Mouse (Mus musculus) T-helper 2 cell (primary cell): Measurements from ENCODE around the gene Scamp2.

Source experiments
- in situ Hi-C: fragments of 300-600 bp; cut with MboI, MseI; formaldehyde crosslinking; loops from one replicate; pipeline ENCODE4 v1.15.1; 2025; ENCODE audit warnings: high pct_unique_total_duplicates

Gene Scamp2

DNA sequence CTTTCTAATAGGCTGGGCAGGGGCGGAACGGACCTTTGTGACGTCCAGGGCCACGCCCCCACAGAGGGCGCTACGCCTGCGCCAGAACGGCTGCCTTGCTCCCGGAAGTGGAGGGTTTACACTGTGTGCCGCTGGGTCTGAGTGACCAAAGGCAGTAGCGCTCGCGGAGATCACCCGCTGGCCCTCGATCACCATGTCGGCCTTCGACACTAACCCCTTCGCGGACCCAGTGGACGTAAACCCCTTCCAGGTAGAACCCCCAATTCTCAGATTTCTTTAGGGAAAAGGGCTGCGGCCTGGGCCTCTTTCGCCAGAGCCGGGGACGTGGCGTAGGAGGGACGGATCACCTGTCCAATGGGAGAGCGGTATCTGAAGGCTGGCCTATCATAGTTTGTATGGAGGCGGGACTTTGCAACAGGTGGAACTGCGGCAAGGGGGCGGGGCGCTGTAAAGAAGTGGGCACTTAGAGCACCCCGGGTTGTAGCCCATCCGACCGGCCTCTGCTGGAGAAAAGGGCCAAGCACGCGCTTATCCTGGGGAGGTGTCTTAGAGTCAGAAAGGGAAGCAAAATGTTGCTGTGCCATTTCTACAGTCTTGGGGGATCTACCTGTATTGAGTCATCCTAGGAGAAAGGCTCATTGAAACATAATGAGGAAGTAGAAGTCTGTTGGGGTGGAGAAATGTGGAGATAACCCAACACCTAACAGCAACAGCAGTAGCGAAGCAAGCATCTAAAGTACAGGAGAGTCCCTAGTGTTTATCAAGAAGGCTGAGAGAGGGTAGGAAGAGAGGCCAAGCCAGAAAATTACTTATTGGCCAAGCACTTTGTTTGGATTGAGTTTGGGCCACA lies at the start of gene Scamp2:
TSS of gene Scamp2 (plus strand) at position 83 of the 850 bp plus-strand sequence.
- in situ Hi-C loops, result no loop called here

DNA sequence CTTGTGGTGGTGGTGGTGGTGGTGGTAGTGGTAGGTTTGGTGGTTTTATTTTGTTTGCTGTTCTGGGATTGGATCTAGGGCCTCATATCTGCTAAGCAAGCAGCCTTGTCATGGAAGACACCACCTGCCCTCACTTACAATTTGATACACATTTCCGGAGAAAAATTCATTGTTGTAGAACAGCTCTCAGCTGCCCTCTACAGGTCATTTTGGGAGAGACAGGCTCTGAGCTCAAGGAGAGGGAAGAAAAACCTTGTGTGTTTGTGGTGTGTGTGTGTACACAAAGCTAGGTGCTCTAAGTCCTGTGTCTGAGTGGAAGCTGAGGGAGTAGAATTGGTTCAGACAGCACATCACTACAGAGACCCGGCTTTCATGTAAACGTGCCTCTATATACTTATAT lies 43.6 kb upstream of the Scamp2 start:
- in situ Hi-C loops, result no loop called here

DNA sequence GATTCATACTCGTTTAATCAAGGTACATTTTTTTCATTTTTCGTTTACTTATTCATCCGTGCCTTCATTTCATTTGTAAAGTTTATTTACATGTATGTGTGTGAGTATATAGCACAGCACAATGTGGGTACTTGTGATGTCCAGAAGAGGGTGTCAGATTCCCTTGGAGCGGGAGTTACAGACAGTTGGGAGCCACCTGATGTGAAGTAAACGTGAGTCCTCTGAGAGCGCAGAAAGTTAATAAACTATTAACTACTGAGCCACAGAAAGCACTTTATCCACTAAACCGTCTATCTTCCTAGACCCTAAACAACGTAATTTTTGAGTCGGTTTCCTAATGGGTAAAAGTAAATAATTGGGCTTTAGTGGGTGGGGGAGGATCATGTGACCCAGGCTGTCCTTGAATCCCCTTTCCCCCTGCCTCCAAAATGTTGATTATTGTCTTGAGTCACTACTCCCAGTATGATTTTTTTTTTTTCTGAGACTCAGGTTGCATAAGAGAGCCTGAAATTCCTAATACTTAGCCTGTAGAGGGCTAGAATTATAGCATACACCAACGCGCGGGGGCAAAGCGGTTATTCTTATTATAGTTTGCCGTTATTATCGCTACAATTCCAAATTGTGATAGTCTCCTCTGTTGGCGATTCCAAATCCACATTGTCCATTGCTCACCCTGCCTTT lies 40.2 kb upstream of the Scamp2 start:
- in situ Hi-C loops, result no loop called here

DNA sequence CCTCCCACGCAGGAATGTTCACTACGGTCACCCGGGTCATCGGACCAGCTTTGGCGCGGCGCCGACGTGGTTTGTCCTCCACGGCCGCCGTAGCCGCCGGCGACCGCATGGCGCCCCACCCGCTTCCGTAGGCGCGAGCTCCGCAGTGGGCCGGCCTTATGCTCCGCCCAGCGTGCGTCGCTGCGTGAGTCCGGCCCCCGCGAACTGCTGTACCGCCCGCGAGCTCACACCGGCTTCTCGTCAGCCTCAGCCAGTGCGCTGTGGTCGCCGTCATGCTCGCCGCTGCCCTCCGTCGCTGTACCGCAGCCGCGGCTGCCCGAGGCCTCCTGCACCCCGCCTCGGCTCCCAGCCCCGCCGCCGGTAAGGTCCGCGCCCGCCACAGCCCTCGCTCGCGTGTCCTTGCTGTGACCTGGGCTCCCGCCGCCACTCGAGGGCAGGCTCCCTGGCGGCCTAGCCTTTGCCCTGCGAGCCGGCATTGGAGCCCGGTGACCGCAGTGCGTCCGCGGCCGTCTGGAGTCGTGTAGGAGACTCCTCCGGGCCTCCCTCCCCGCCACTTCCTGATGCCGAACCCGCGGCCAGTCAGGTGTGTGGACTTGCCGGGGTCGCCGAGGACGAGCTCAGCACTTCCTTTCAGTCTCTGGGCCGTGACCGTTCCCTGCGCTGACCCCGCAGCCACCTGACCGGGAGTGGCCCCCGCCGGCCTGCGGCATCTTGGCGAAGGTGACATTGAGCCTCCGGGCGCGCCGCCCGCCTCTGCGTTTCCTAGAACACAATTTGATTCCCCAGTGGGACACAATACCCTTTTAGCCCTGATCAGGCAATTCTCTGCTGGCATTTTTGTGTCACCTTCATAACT lies 39.5 kb upstream of the Scamp2 start, which contains the start of gene Cox5a:
TSS of gene Cox5a (plus strand) at position 219 of the 856 bp plus-strand sequence.
- in situ Hi-C loops, result no loop called here

DNA sequence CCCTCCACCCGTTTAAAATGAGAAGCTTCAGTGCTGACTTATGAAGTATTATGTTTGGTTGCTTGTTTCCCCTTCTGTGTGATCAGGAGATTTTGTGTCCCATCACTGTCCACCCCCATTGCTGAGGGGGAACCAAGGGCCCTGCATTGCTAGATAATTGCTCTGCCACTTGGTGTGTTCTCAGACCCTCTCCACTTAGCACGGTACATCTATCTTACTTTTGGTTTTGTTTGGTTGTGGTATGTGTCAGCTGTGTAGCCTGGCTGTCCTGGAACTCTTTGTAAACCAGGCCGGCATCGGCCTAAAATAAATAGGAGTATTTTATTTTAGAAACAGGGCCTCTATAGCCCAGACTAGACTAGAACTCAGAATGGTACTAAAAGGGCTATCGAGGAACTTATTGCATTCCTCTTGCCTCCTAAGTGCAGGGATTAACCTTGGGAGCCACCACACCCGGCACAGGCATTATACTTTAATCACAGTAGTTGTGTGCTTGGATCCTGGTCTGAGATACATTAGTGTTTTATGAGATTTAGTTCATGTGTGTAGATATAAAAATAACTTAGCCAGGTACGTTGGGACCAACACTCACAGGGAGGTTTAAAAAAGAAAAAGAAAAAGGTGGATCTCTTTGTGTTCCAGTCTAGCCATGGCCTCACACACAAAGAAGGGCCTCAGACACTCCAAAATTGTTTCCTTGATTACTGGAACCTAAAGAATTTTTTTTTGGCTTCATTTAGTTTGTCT lies 38.5 kb upstream of the Scamp2 start:
- in situ Hi-C loops, result no loop called here

DNA sequence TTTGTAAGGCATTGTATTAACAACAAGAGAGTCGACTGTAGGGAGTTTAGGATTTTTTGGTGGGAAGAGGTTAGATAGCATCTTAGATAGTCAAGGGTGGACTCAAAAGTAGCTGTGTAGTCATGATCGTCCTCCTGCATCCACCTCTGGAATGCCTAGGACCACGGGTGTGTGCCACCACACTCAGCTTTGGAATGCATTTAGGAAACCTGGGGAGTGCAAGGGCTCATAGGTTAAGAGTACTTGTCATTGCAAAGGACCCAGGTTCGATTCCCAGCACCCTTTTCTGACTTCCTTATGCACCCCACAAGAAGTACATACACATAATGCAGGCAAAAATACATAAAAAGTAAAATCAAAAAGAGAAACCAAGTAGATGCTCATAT lies 37.9 kb upstream of the Scamp2 start:
- in situ Hi-C loops, result no loop called here

DNA sequence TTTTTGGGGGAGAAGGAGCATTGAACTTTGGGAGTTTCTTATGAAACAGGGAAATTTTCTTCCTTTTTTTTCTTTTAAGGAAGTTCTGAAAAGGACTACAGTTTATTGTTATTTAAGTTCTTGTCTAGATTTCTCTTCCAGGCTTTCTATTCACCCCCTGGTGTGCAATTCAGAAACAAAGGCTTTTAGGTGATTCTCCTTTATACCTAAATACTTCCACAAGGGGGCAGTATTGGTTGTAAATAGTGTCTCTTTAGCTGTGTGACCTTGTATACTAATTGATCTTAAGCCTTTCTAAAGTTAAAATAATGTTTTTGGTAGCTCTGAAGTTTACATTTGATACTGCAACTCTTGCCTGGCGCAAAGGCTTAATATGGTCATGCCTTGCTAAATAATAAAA lies 37.0 kb upstream of the Scamp2 start:
- in situ Hi-C loops, result no loop called here

DNA sequence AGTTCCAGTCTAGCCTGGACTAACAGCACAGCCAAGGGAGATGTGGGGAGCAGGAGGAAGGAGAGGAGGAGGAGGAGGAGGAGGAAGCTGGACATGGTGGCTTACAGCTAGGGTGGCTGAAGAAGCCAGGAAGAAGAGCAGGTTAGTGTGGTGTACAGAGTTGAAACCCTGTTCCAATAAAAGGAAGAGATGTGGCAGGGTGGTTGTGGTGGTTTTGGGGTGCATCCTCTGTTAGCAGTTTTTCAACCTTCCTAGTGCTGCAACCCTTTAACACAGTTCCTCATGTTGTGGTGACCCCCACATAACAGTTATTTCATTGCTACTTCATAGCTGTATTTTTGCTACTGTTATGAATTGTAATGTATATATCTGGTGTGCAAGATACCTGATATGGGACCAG lies 36.3 kb upstream of the Scamp2 start:
- in situ Hi-C loops, result no loop called here

DNA sequence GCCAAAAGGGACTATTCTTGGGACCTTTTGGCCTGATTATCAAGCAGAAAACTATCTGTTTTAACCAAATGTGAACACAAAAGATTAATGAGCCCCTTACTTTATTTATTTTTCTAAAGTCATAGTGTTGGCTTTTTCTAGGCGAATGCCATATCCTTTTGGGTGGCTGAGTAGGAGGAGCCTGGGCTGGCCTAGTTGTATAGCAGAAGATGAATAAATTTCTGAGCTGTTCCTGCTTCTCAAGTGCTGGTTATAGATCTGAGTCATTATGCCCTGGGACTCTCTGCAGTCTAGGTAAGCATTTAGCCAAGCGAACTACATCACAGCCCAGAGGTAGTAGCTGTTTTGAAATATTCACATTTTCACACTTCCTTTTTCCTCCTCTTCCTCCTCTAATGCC lies 35.2 kb upstream of the Scamp2 start:
- in situ Hi-C loops, result no loop called here

DNA sequence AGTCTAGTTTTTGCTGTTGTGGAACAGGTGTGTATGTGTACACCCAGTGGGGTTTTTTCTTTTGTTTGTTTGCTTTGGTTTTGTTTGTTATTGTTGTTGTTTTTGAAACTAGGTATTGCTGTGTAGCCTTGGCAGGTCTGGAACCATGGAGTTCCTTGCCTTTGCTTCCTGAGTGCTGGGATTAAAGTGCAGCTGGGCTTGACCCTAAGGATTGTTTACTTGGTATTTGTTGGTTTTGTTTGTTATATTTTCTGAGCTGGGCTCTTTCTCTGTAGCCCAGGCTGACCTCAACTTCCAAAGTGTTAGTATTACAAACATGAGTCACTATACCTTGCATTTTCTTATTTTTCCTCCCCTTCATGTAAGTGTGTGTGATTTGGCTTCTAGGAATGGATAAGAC lies 34.3 kb upstream of the Scamp2 start:
- in situ Hi-C loops, result no loop called here

DNA sequence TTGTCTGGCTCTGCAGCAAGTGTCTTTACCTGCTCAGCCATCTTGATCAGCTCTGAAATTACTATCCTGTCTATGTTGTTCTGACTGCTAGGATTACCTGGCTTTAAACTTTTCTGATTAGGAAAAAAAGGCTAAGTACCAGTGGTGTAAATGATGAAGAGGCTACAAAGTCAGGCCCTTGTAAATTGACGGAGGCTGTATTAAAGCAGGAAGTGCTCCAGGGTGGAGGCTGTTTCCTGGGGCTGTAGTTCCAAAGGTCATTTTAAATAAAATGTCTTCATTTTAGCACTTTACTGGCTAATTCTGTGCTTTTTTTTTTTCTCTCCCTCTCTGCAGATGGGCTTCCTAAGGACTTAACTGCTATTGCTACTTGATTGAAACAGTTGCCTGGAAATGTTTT lies 28.8 kb upstream of the Scamp2 start:
- in situ Hi-C loops, result no loop called here

DNA sequence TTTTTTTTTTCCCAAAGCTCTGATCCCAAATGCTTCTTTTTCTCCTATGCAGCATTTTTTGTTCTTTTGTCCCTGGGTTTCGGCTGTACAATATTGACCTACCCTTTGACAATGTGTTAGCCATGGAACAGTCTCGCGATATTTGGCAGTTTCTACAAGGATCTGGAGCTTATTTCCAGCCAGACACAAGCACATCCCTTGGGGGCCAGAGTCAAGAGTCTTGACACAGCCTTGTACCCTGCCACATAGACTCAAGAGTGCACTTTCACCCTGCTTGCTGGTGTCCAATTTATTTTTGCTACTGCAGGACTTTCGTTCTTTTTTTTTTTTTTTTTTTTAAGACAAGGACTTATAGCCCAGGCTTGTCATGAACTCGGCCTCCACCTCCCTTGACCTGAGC lies 24.4 kb upstream of the Scamp2 start:
- in situ Hi-C loops, result no loop called here

DNA sequence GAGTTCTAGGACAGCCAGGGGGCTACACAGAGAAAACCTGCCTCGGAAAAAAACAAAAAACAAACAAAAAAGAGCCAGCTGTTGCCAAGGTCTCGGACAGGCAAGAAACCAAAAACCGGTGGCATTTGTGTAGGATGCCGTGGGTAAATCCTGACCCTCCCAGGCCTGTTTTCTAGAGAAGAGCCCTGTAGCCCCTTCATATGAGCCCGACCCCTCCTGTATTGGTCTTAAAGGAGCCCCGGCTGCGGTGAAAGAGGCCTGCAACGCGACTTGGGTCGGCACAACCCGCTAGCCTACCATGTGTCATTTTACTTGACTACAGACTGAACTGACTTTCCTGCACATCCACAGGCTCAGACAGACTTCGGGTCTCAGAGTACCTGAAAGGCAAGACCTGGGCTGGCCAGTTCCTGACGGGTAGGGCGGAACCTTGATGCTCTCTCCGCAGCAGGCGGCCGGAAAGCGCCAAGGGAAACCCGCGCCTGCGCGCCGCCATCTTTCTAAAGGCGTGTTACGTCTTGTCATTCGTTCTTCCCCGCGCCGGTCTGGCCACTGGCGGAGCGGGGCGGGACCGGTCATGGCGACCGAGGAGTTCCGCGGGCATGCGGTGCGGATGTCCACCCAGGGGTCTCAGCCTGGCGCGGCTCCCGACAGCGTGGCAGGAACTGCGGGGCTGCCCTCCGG lies 23.6 kb upstream of the Scamp2 start, which contains the start of gene Fam219b:
TSS of gene Fam219b (plus strand) at position 485 of the 684 bp plus-strand sequence.
- in situ Hi-C loops, result no loop called here

DNA sequence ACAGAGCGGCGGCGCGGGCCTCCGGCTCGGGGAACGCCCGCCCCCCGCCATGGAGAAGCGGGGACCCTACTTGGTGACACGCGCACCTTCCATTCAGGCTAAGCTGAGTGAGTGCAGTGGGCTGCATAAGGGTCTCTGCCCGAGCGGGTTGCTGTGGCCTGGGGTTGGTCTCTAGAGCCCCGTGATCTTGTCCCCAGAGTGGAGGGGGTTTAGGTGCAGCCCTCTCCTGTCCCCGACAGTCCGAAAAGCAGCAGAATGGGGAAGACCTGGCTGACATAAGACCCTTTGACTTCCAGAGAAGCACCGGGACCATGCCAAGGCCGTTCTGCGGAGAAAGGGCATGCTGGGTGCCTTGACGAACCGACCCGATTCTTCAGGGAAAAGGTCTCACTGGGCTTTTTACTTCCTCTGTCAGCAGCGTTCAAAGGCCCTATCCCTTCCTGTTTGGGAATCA lies 23.0 kb upstream of the Scamp2 start:
- in situ Hi-C loops, result no loop called here

DNA sequence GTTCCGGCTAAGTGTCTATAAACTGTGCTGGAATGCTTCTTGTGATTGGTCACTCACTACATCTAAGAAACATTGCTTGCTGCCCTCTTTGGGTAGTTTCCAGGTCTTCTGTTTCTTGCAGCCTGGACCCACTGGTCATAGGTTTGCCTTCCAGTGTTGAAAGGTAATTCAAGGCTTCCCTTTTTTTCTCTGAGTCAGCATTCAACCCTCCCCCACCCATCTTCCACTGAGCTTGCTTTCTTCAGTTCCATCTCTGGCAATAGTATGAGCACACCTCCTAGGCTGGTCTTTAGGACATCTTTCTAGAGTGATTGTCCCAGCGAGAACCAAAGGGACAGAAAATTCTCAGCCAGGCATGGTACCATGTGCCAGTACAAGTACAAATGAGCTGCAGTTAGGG lies 21.2 kb upstream of the Scamp2 start:
- in situ Hi-C loops, result no loop called here

DNA sequence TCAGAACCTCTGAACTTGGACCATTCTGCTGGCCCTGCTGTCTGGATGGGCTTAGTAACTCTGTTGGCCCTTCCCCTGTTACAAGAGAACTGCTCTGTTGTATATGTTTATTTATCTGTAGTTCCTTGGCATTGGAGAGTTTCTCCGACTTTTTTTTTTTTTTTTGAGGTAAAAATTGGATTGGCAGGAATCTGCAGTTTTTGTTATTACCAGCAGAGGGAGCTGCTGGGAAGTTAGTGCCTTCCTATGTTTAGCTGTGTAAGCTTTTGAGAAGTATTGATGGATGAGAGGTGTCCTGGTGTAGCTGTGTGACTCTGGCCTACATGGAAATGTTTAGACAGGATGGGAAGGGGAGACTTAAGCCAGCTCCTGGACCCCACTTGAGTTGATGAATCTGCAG lies 19.4 kb upstream of the Scamp2 start:
- in situ Hi-C loops, result loop anchor here (5.0 kb wide), 1 partner anchor 101 kb away; no protein-coding TSS in a partner anchor

DNA sequence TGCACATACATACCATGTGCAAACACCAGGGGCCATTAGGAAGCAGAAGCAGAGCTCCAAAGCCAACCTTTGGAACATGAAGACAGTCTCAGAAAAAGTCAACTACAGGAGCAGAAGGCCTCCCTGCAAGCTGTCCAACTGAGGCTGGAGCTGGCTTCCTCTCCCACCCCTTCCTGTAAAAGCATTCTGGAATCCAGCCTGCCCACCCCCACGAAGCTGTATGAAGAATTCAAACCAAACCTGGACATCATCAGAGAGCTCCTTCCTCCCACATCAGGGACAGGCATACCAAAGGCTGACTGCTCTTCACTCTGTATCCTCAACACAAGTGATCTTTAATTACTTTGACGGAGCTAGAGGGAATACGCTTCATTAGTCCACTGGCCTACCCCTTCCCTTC lies 16.8 kb upstream of the Scamp2 start:
- in situ Hi-C loops, result loop anchor here (5.0 kb wide), 1 partner anchor 98 kb away; no protein-coding TSS in a partner anchor

DNA sequence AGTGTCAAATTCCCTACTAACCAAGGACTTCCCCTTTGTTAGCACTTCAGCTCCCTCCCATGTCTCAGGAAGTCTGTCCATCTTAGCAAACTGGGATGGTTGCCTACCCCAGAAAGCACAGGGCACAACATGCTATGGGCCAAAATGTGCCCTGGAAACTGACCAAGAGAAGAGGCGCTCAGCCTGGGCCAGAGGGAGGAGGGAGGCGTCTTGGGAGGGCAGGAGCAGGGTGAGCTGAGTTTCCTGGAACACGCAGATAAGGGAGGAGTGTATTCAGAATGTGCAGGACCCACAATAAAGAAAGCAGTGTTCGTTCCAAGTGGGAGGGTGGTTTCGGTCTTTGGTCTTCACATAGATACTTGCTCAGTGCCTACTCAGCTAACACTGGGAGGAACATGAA lies 13.5 kb upstream of the Scamp2 start:
- in situ Hi-C loops, result no loop called here

DNA sequence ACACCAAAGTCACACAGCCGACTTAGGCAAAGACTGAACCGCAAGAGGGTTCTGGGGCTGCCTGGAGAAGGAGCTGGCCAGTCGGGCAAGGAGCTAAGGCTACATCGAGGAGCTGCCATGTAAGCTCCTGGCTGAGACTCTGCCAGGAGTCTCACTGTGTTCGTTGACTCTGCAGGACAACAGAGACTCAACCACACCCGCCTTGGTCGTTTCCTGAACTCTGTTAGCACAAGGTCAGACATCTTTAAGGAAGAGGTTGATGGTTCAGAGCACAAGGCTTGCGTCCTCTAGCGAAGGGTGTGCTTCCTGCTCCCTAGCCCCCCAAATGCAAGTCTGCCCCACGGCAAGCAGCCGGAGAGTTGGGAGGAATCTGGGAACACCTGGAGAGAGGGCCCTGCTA lies 12.9 kb upstream of the Scamp2 start:
- in situ Hi-C loops, result no loop called here

DNA sequence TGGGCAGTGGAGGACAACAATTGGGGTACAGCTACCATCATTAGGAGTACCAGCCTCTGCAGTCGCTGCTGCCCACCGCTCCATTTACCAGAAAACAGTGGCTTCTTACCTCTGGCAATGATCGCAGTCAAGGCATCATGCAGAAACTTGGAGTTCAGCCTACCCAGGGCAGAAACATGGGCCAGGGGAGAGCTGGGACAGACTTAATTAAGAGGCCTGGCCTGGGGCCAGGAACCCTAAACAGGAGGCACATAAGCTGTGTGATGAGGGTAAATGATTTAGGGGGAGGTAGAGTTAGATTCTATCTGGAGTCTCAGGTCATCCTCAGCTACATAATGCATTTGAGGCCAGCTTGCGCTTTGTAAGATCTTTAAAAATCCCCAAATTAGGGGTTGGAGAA lies 11.6 kb upstream of the Scamp2 start:
- in situ Hi-C loops, result no loop called here
